Mouse (Mus musculus) hindbrain, embryonic 13.5 days (tissue): ENCODE measurements around the gene Mecom. TPM values are rescaled to one million over a fixed set of nuclear protein-coding genes. Genes with fewer than 3 reads are reported as not detected.

Experiments
- ATAC-seq: fragments of 200-750 bp; cut with Nextera tagmentation; 2 replicates; pipeline ENCODE4 v1.8.0; 2017; ENCODE audit warnings: moderate TSS enrichment; ENCODE audit not compliant: low FRiP score
- H3K27ac ChIP-seq: fragments of 300-500 bp; sonication (generic); 2 replicates; pipeline ENCODE4 v1.5.1; 2015; ENCODE audit warnings: inconsistent platforms, mild to moderate bottlenecking, moderate library complexity
- H3K27me3 ChIP-seq: fragments of 300-500 bp; sonication (generic); 2 replicates; pipeline ENCODE4 v1.6.1; 2015; ENCODE audit warnings: mild to moderate bottlenecking, inconsistent platforms
- H3K36me3 ChIP-seq: fragments of 300-500 bp; sonication (generic); 2 replicates; pipeline ENCODE4 v1.6.1; 2015; ENCODE audit warnings: mild to moderate bottlenecking, inconsistent platforms
- H3K4me1 ChIP-seq: fragments of 300-500 bp; sonication (generic); replicated peaks from 2 replicates; pipeline ENCODE4 v1.6.1; 2015; ENCODE audit warnings: inconsistent platforms
- H3K4me2 ChIP-seq: fragments of 300-500 bp; sonication (generic); 2 replicates; pipeline ENCODE4 v1.6.1; 2015; ENCODE audit warnings: inconsistent platforms, mild to moderate bottlenecking, moderate library complexity
- H3K4me3 ChIP-seq: fragments of 300-500 bp; sonication (generic); 2 replicates; pipeline ENCODE4 v1.5.1; 2015; ENCODE audit warnings: mild to moderate bottlenecking, inconsistent platforms
- H3K9ac ChIP-seq: fragments of 300-500 bp; sonication (generic); 2 replicates; pipeline ENCODE4 v1.6.1; 2015; ENCODE audit warnings: mild to moderate bottlenecking, inconsistent platforms
- H3K9me3 ChIP-seq: fragments of 300-500 bp; sonication (generic); 2 replicates; pipeline ENCODE4 v1.6.1; 2016; ENCODE audit warnings: inconsistent platforms
- WGBS: fragments of 180-500 bp; shearing (Covaris S2); methylation state at CpG from one replicate; pipeline ENCODE4 v1.1.7; 2015; 5-methylcytosine and 5-hydroxymethylcytosine counted together
- polyA plus RNA-seq: library from polyadenylated mRNA; unstranded; fragments of >200 nt; fragmentation: Nextera tagmentation; extraction: Ambion mirVana; gene quantifications from 2 replicates; pipeline ENCODE4 v1.2.1, GENCODE M21; 2015

Mecom gene
- polyA plus RNA-seq, 1 experiment from 2014 or later: 12.3 TPM

- Histone ChIP-seq H3K9ac (no peak overlapping the region), H3K27me3 (no peaks in the 10 kb centered on the region), H3K4me3 (no peak overlapping the region), H3K9me3 (no peaks in the 10 kb centered on the region), H3K27ac (no peak overlapping the region), H3K4me2 (no peak overlapping the region), H3K4me1 (no peaks in the 10 kb centered on the region), H3K36me3 (no peaks in the 10 kb centered on the region)
- WGBS: 86% methylated on average over 9 of the region's 9 CpGs
- no peak for ATAC-seq
Measured at GRCm38 (mm10) chr3:30083268-30083667, 464.5 kb downstream of the Mecom start.

DNA sequence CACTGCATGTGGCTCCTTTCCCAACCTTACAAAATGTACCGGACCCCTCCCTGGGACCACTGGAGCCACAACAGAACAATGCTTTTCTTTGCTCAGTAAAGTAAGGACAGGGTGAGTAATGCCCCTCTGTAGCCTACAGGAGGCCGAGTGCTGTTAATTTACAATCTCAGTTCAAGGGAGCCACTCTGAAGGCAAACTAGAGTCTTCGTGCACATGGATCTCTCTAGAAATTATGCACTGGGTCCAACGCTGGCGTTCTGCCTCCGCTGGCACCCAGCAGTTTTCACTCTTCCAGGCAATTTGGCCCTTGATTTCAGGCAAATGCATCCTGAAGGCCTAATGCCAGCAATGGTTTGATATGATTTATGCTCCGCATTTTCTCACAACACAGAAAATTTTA lies 467.0 kb downstream of the Mecom start:
- H3K4me2 ChIP-seq: no peak overlapping the region
- no peak overlapping the region for H3K4me3 ChIP-seq
- no peak for ATAC-seq
- H3K27me3 ChIP-seq: no peaks in the 10 kb centered on the region
- no peaks in the 10 kb centered on the region for H3K9me3 ChIP-seq
- no peaks in the 10 kb centered on the region for H3K4me1 ChIP-seq
- no peaks in the 10 kb centered on the region for H3K36me3 ChIP-seq
- H3K9ac ChIP-seq: no peak overlapping the region
- no peak overlapping the region for H3K27ac ChIP-seq
- whole genome bisulfite sequencing: 64% methylated on average over 7 of the region's 7 CpGs

DNA sequence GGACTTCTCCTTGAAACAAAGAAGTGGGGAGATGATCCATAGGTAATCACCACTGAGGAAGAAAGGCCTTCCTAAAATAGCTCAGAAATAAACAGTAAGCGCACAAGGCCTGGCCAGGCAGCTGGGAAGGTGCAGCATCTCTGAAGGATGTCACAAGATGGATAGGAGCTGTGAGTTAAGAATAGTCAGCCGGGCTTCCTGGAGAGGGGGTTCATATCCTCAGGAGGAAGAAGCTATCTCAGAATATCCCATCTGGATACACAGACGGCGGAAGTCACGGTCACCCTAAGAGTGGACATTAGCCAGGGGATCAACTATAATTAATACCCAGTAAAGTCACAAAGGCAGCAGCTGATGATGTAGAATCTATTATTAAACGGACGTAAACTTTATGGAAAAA lies 471.3 kb downstream of the Mecom start:
- no peaks in the 10 kb centered on the region for H3K9me3 ChIP-seq
- H3K4me3 ChIP-seq: no peak overlapping the region
- 88% methylated on average over 7 of the region's 7 CpGs for WGBS
- no peak overlapping the region for H3K9ac ChIP-seq
- no peak for ATAC-seq
- no peaks in the 10 kb centered on the region for H3K4me1 ChIP-seq
- H3K27ac ChIP-seq: no peak overlapping the region
- H3K4me2 ChIP-seq: no peak overlapping the region
- no peaks in the 10 kb centered on the region for H3K27me3 ChIP-seq
- H3K36me3 ChIP-seq: no peaks in the 10 kb centered on the region

DNA sequence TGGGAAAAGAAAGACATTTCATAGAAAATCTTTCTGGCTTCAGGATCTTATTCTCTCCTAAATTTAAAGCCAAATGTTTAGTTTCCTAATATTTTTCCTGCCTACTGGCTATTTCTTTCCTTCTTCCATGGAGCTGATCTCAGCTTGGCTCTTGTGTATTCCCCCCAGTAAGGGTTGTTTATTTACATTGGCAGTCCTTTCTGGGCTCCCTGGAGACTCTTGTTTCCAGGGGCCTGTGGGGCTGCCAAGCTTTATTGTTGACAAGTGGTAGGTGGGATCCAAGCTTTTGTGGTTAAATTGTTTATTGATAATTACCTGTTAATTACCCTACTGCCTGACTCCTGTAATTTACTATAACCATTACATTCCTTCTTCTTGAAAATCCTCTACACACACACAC lies 476.5 kb downstream of the Mecom start:
- Histone ChIP-seq H3K36me3 (no peaks in the 10 kb centered on the region), H3K4me1 (peaks cover 3% of the 10 kb centered on the region; the same call in 1 of the 2 replicates), H3K4me2 (no peak overlapping the region), H3K9ac (no peak overlapping the region), H3K27me3 (no peaks in the 10 kb centered on the region), H3K27ac (no peak overlapping the region), H3K9me3 (no peaks in the 10 kb centered on the region), H3K4me3 (no peak overlapping the region)
- ATAC-seq: no peak

DNA sequence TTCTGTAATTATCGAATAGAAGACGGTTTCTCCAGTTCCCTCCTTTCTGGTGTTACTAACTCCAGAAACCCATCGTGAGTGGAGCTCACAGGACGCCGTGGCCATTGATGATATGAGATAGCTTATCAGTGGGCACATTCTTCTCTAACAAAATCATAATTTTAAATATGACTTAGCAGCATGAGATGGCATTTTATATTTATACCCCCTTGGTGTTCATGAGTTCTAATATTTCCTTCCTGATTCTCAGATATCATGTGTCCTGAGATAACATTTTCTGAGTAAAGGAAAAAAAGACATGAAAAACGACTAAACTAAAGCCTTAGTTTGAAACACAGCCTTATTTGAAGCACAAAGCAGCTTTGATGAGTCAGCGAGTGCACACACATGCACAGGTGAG lies 481.3 kb downstream of the Mecom start:
- no peak overlapping the region for H3K4me2 ChIP-seq
- no peak for ATAC-seq
- WGBS: 67% methylated on average over 7 of the region's 7 CpGs
- no peak overlapping the region for H3K9ac ChIP-seq
- peaks cover 3% of the 10 kb centered on the region; the same call in 1 of the 2 replicates for H3K4me1 ChIP-seq
- H3K36me3 ChIP-seq: no peaks in the 10 kb centered on the region
- H3K9me3 ChIP-seq: no peaks in the 10 kb centered on the region
- H3K27me3 ChIP-seq: no peaks in the 10 kb centered on the region
- H3K27ac ChIP-seq: no peak overlapping the region
- no peak overlapping the region for H3K4me3 ChIP-seq

DNA sequence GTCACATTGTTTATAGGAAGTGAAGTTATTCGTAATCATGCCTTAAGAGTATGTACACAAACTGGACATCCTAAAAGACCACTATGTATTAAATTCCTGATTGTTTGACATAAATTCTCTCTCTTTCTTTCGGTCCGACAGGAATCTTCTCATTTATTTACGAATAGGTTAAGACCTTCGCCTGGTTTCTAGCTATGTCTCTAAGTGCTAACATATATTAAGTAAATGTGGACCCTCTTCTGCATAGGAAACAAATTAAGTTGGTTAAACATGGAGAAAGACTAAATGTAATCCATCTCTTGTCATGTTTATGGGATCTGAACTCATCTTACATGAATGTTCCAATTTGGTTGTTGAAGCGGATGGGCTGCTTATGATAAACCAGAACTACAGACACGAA lies 487.8 kb downstream of the Mecom start:
- no peak for ATAC-seq
- no peaks in the 10 kb centered on the region for H3K36me3 ChIP-seq
- no peaks in the 10 kb centered on the region for H3K27me3 ChIP-seq
- H3K9me3 ChIP-seq: no peaks in the 10 kb centered on the region
- no peak overlapping the region for H3K4me3 ChIP-seq
- H3K27ac ChIP-seq: no peak overlapping the region
- H3K4me1 ChIP-seq: no peaks in the 10 kb centered on the region
- H3K9ac ChIP-seq: no peak overlapping the region
- no peak overlapping the region for H3K4me2 ChIP-seq
- WGBS: 96% methylated on average over 7 of the region's 7 CpGs

- no peak overlapping the region for H3K4me2 ChIP-seq
- no peak overlapping the region for H3K4me3 ChIP-seq
- no peak overlapping the region for H3K9ac ChIP-seq
- H3K4me1 ChIP-seq: no peaks in the 10 kb centered on the region
- H3K36me3 ChIP-seq: no peaks in the 10 kb centered on the region
- H3K27ac ChIP-seq: no peak overlapping the region
- no peaks in the 10 kb centered on the region for H3K9me3 ChIP-seq
- WGBS: 86% methylated on average over 4 of the region's 4 CpGs
- H3K27me3 ChIP-seq: no peaks in the 10 kb centered on the region
- no peak for ATAC-seq
Measured at GRCm38 (mm10) chr3:30059615-30060014, 488.2 kb downstream of the Mecom start.

GRCm38 (mm10) chr3:30051287-30051686 lies 496.5 kb downstream of the Mecom start:
- Histone ChIP-seq H3K4me1 (no peaks in the 10 kb centered on the region), H3K4me2 (no peak overlapping the region), H3K27ac (no peak overlapping the region), H3K27me3 (no peaks in the 10 kb centered on the region), H3K4me3 (no peak overlapping the region), H3K36me3 (no peaks in the 10 kb centered on the region), H3K9ac (no peak overlapping the region), H3K9me3 (no peaks in the 10 kb centered on the region)
- 89% methylated on average over 6 of the region's 6 CpGs for WGBS
- no peak for ATAC-seq

DNA sequence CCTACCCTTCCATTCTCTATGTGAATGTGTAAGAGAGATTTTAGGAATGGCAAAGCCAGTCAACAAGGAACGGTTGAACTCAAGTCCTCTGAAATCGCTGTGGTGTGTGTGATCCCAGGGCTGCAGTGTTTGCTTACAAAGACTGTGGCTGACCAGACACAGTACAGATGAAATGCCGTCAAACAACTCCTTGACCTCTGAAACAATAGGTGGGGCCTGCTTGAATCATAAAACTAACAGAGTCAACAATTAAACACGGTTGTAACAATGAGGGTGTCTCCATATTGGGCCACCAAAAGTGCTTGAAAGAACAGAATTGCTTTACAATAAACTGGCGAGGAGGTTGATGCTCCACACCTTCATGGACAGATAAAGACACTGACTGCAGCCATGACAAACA lies 497.0 kb downstream of the Mecom start:
- H3K4me1 ChIP-seq: no peaks in the 10 kb centered on the region
- H3K27ac ChIP-seq: no peak overlapping the region
- H3K27me3 ChIP-seq: no peaks in the 10 kb centered on the region
- H3K9me3 ChIP-seq: no peaks in the 10 kb centered on the region
- WGBS: 55% methylated on average over 5 of the region's 5 CpGs
- H3K36me3 ChIP-seq: no peaks in the 10 kb centered on the region
- no peak overlapping the region for H3K4me2 ChIP-seq
- no peak for ATAC-seq
- H3K4me3 ChIP-seq: no peak overlapping the region
- no peak overlapping the region for H3K9ac ChIP-seq

DNA sequence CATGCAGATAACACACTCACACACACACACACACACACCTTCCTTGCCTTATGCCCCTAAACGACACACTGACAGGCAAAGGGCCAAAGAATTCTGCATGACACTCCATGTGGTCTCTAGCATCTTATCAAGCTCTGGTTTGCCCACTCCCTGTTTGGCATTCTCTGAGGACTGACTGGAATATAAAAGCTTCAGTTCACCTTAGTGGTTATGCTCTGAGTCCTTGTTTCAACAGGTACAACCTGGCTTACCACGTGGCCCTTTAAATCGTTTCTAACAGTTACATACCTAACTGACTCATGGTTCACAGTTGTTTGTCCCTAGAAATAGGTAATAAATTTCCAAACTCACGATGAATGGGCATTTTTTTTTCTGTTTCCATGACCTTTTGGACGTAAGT lies 499.0 kb downstream of the Mecom start:
- no peak overlapping the region for H3K4me3 ChIP-seq
- WGBS: 86% methylated on average over 5 of the region's 5 CpGs
- H3K4me2 ChIP-seq: no peak overlapping the region
- no peak overlapping the region for H3K9ac ChIP-seq
- no peaks in the 10 kb centered on the region for H3K4me1 ChIP-seq
- no peaks in the 10 kb centered on the region for H3K36me3 ChIP-seq
- no peaks in the 10 kb centered on the region for H3K9me3 ChIP-seq
- no peak overlapping the region for H3K27ac ChIP-seq
- no peak for ATAC-seq
- H3K27me3 ChIP-seq: no peaks in the 10 kb centered on the region

DNA sequence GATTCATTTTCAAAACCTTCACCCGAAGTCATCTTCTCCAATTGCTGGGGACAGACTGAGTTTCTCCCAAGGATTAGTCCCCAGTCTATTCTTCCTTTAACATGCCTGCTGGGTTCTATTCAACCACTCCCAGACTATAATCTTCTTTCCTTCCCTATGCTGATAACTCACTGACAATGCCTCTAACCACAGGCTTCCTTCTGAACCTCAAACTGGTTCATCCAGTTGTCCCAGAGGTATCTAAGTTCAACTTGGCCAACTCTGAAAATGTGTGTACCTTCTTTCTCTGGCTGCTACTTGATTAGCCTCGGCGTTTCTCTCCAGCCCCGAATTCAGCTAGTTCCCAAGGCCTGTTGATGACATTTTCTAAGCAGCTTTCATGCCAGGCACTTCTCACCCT lies 499.7 kb downstream of the Mecom start:
- no peaks in the 10 kb centered on the region for H3K4me1 ChIP-seq
- H3K4me3 ChIP-seq: no peak overlapping the region
- H3K4me2 ChIP-seq: no peak overlapping the region
- no peak overlapping the region for H3K27ac ChIP-seq
- no peaks in the 10 kb centered on the region for H3K36me3 ChIP-seq
- no peaks in the 10 kb centered on the region for H3K27me3 ChIP-seq
- no peaks in the 10 kb centered on the region for H3K9me3 ChIP-seq
- no peak for ATAC-seq
- no peak overlapping the region for H3K9ac ChIP-seq
- WGBS: 75% methylated on average over 4 of the region's 4 CpGs

- WGBS: 92% methylated on average over 3 of the region's 3 CpGs
- Histone ChIP-seq H3K4me2 (no peak overlapping the region), H3K36me3 (no peaks in the 10 kb centered on the region), H3K4me1 (no peaks in the 10 kb centered on the region), H3K27me3 (no peaks in the 10 kb centered on the region), H3K9ac (no peak overlapping the region), H3K9me3 (no peaks in the 10 kb centered on the region), H3K4me3 (no peak overlapping the region), H3K27ac (no peak overlapping the region)
- no peak for ATAC-seq
Measured at GRCm38 (mm10) chr3:30043525-30043924, 504.3 kb downstream of the Mecom start.

DNA sequence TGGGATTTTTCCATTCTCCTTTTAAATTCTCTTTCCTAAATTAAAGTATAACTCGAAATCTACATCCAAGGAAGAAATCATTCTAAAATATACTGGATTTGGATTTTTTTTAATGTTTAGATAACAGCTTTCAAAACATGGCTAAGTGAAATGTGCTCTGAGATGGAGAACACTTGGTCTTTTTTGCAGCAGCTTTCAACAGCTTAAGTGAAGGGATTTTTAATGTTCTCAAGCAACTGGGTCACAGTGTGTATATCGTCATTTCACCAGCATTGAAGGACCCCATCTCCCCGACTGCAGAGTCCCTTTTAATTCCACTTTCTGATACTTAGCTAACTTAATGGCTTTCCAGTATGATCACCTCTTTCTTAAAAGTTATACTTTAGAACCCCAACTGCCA lies 509.3 kb downstream of the Mecom start:
- Histone ChIP-seq H3K36me3 (no peaks in the 10 kb centered on the region), H3K4me3 (no peak overlapping the region), H3K4me1 (no peaks in the 10 kb centered on the region), H3K9me3 (no peaks in the 10 kb centered on the region), H3K9ac (no peak overlapping the region), H3K27ac (no peak overlapping the region), H3K4me2 (no peak overlapping the region), H3K27me3 (no peaks in the 10 kb centered on the region)
- ATAC-seq: no peak
- WGBS: 89% methylated on average over 3 of the region's 3 CpGs

DNA sequence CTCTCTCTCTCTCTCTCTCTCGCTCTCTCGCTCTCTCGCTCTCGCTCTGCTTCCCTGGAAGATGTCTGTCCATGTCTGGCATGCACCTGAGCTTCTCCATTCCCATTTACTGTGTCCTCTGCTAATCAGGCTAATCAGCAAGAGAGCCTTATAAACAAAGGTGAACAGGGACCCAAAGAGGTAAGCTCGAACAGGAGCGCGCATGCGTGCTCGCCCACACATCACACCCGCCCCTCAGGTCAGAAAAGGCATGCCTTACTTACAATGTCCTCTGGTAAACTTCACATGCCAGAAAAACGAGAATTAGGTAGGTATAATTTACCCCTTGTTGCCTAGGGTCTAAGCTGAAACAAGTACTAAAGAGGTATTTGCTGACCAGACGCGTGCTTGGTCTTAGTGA lies 527.8 kb downstream of the Mecom start:
- Histone ChIP-seq H3K27ac (no peak overlapping the region), H3K27me3 (peaks cover 26% of the 10 kb centered on the region; the same call in 1 of the 2 replicates), H3K9me3 (no peaks in the 10 kb centered on the region), H3K9ac (no peak overlapping the region), H3K4me1 (peaks cover 4% of the 10 kb centered on the region; the same call in 1 of the 2 replicates), H3K36me3 (no peaks in the 10 kb centered on the region), H3K4me3 (no peak overlapping the region), H3K4me2 (no peak overlapping the region)
- WGBS: 93% methylated on average over 13 of the region's 13 CpGs
- no peak for ATAC-seq
